Mouse (Mus musculus): ENCODE results near the gene Hikeshi. TPM values are rescaled to one million over a fixed set of nuclear protein-coding genes. Genes with fewer than 3 reads are reported as not detected.
A peak's percentile ranks its signal among the peaks of the same experiment; 100 is the strongest.

Gene Hikeshi
- polyA plus RNA-seq, 1 experiment from 2014 or later, result 174 TPM

GRCm38 (mm10) chr7:89963135-89963534 is 22.1 kb upstream of the Hikeshi start:
- H3K4me2 ChIP-seq, result no peak overlapping the region
- ATAC-seq, result no peak
- H3K4me1 ChIP-seq, result no peaks in the 10 kb centered on the region
- peaks cover 74% of the 10 kb centered on the region for H3K36me3 ChIP-seq (ENCODE audit: poor library complexity, severe bottlenecking)
- no peak overlapping the region for H3K27ac ChIP-seq
- H3K27me3 ChIP-seq, result no peaks in the 10 kb centered on the region
- no peak overlapping the region for H3K9ac ChIP-seq
- no peak overlapping the region for H3K4me3 ChIP-seq
- H3K9me3 ChIP-seq (replicated peaks), result no peaks in the 10 kb centered on the region

GRCm38 (mm10) chr7:89957300-89957699 is 16.3 kb upstream of the Hikeshi start:
- no peak for ATAC-seq
- WGBS, result 47% methylated on average over 5 of the region's 5 CpGs
- no peak overlapping the region for H3K4me3 ChIP-seq
- H3K27me3 ChIP-seq, result no peaks in the 10 kb centered on the region
- peaks cover 79% of the 10 kb centered on the region for H3K36me3 ChIP-seq (ENCODE audit: poor library complexity, severe bottlenecking)
- H3K4me1 ChIP-seq, result no peaks in the 10 kb centered on the region
- no peak overlapping the region for H3K27ac ChIP-seq
- H3K9ac ChIP-seq, result no peak overlapping the region
- H3K9me3 ChIP-seq (replicated peaks), result no peaks in the 10 kb centered on the region
- H3K4me2 ChIP-seq, result no peak overlapping the region

GRCm38 (mm10) chr7:89954261-89954660 is 13.3 kb upstream of the Hikeshi start:
- H3K4me3 ChIP-seq, result no peak overlapping the region
- no peaks in the 10 kb centered on the region for H3K9me3 ChIP-seq (replicated peaks)
- H3K27me3 ChIP-seq, result no peaks in the 10 kb centered on the region
- H3K9ac ChIP-seq, result no peak overlapping the region
- 89% methylated on average over 5 of the region's 5 CpGs for WGBS
- no peak overlapping the region for H3K4me2 ChIP-seq
- no peaks in the 10 kb centered on the region for H3K4me1 ChIP-seq
- H3K36me3 ChIP-seq (ENCODE audit: poor library complexity, severe bottlenecking), result peaks cover 53% of the 10 kb centered on the region
- ATAC-seq, result no peak
- no peak overlapping the region for H3K27ac ChIP-seq

- Histone ChIP-seq H3K36me3 (ENCODE audit: poor library complexity, severe bottlenecking) (peaks cover 12% of the 10 kb centered on the region), H3K27ac (no peak overlapping the region), H3K4me1 (no peaks in the 10 kb centered on the region), H3K9ac (no peak overlapping the region), H3K4me2 (no peak overlapping the region), H3K27me3 (no peaks in the 10 kb centered on the region), H3K4me3 (no peak overlapping the region), H3K9me3 (replicated peaks) (no peaks in the 10 kb centered on the region)
- 85% methylated on average over 4 of the region's 4 CpGs for WGBS
- no peak for ATAC-seq
These were observed 8.4 kb upstream of the Hikeshi start for GRCm38 (mm10) chr7:89949403-89949802.

- no peak for ATAC-seq
- no peaks in the 10 kb centered on the region for H3K27me3 ChIP-seq
- WGBS, result 87% methylated on average over 7 of the region's 7 CpGs
- no peak overlapping the region for H3K4me2 ChIP-seq
- no peak overlapping the region for H3K4me3 ChIP-seq
- H3K9me3 ChIP-seq (replicated peaks), result no peaks in the 10 kb centered on the region
- H3K36me3 ChIP-seq (ENCODE audit: poor library complexity, severe bottlenecking), result no peaks in the 10 kb centered on the region
- H3K9ac ChIP-seq, result no peak overlapping the region
- H3K4me1 ChIP-seq, result no peaks in the 10 kb centered on the region
- no peak overlapping the region for H3K27ac ChIP-seq
These were observed 7.0 kb upstream of the Hikeshi start for GRCm38 (mm10) chr7:89948026-89948425.

- H3K4me1 ChIP-seq, result peaks cover 10% of the 10 kb centered on the region
- H3K9me3 ChIP-seq (replicated peaks), result no peaks in the 10 kb centered on the region
- peak overlapping the region; percentile 78 for H3K9ac ChIP-seq
- H3K36me3 ChIP-seq (ENCODE audit: poor library complexity, severe bottlenecking), result peaks cover 2% of the 10 kb centered on the region; the same call in 1 of the 2 replicates
- no peaks in the 10 kb centered on the region for H3K27me3 ChIP-seq
- H3K4me2 ChIP-seq, result peak overlapping the region; percentile 75
- WGBS, result 29% methylated on average over 15 of the region's 15 CpGs
- peak overlapping the region; percentile 86 for H3K4me3 ChIP-seq
- ATAC-seq, result no peak
- no peak overlapping the region for H3K27ac ChIP-seq
These were observed 1.3 kb downstream of the Hikeshi start for GRCm38 (mm10) chr7:89939497-89940353.

- Histone ChIP-seq H3K4me3 (no peak overlapping the region), H3K27me3 (no peaks in the 10 kb centered on the region), H3K4me1 (no peaks in the 10 kb centered on the region), H3K9ac (no peak overlapping the region), H3K36me3 (ENCODE audit: poor library complexity, severe bottlenecking) (peaks cover 32% of the 10 kb centered on the region), H3K27ac (no peak overlapping the region), H3K4me2 (no peak overlapping the region), H3K9me3 (replicated peaks) (no peaks in the 10 kb centered on the region)
- ATAC-seq, result peak; percentile 53; the same call in 1 of the 2 replicates
- WGBS, result 93% methylated on average over 15 of the region's 15 CpGs
These were observed 17.4 kb downstream of the Hikeshi start for GRCm38 (mm10) chr7:89923441-89924180.

- Histone ChIP-seq H3K27me3 (no peaks in the 10 kb centered on the region), H3K9ac (no peak overlapping the region), H3K27ac (no peak overlapping the region), H3K4me1 (no peaks in the 10 kb centered on the region), H3K4me2 (no peak overlapping the region), H3K4me3 (no peak overlapping the region), H3K36me3 (ENCODE audit: poor library complexity, severe bottlenecking) (peaks cover 26% of the 10 kb centered on the region), H3K9me3 (replicated peaks) (no peaks in the 10 kb centered on the region)
- 93% methylated on average over 4 of the region's 4 CpGs for whole genome bisulfite sequencing
- ATAC-seq, result no peak
These were observed 23.2 kb downstream of the Hikeshi start for GRCm38 (mm10) chr7:89917776-89918175.

GRCm38 (mm10) chr7:89916711-89917110 is 24.3 kb downstream of the Hikeshi start:
- no peaks in the 10 kb centered on the region for H3K9me3 ChIP-seq (replicated peaks)
- WGBS, result 96% methylated on average over 5 of the region's 5 CpGs
- H3K9ac ChIP-seq, result no peak overlapping the region
- no peaks in the 10 kb centered on the region for H3K27me3 ChIP-seq
- H3K27ac ChIP-seq, result no peak overlapping the region
- ATAC-seq, result no peak
- no peak overlapping the region for H3K4me3 ChIP-seq
- no peaks in the 10 kb centered on the region for H3K4me1 ChIP-seq
- H3K36me3 ChIP-seq (ENCODE audit: poor library complexity, severe bottlenecking), result peaks cover 26% of the 10 kb centered on the region
- H3K4me2 ChIP-seq, result no peak overlapping the region

- Histone ChIP-seq H3K4me3 (no peak overlapping the region), H3K27ac (no peak overlapping the region), H3K4me2 (no peak overlapping the region), H3K27me3 (no peaks in the 10 kb centered on the region), H3K9ac (no peak overlapping the region), H3K36me3 (ENCODE audit: poor library complexity, severe bottlenecking) (peaks cover 19% of the 10 kb centered on the region), H3K9me3 (replicated peaks) (no peaks in the 10 kb centered on the region), H3K4me1 (no peaks in the 10 kb centered on the region)
- 89% methylated on average over 3 of the region's 3 CpGs for WGBS
- ATAC-seq, result 0 out of 2 replicates have a peak, but pooled peaks have one; percentile 34
These were observed 27.4 kb downstream of the Hikeshi start for GRCm38 (mm10) chr7:89913432-89914158.

GRCm38 (mm10) chr7:89912356-89912755 is 28.6 kb downstream of the Hikeshi start:
- no peak for ATAC-seq
- Histone ChIP-seq H3K9ac (no peak overlapping the region), H3K27me3 (no peaks in the 10 kb centered on the region), H3K4me1 (no peaks in the 10 kb centered on the region), H3K4me3 (no peak overlapping the region), H3K27ac (no peak overlapping the region), H3K9me3 (replicated peaks) (no peaks in the 10 kb centered on the region), H3K36me3 (ENCODE audit: poor library complexity, severe bottlenecking) (peaks cover 15% of the 10 kb centered on the region), H3K4me2 (no peak overlapping the region)
- 94% methylated on average over 3 of the region's 3 CpGs for WGBS

GRCm38 (mm10) chr7:89909711-89910110 is 31.3 kb downstream of the Hikeshi start:
- ATAC-seq, result no peak
- Histone ChIP-seq H3K9me3 (replicated peaks) (no peaks in the 10 kb centered on the region), H3K4me2 (no peak overlapping the region), H3K27me3 (no peaks in the 10 kb centered on the region), H3K4me1 (no peaks in the 10 kb centered on the region), H3K9ac (no peak overlapping the region), H3K36me3 (ENCODE audit: poor library complexity, severe bottlenecking) (no peaks in the 10 kb centered on the region), H3K27ac (no peak overlapping the region), H3K4me3 (no peak overlapping the region)
- WGBS, result 92% methylated on average over 4 of the region's 4 CpGs
